Mouse (Mus musculus) cerebellum, adult 2 months (tissue): ENCODE measurements at regions not wholly inside any gene's neighbourhood (a gene's known extent, or its start where the extent isn't known, plus 50 kb on each side); places are given as distances from the start of the nearest gene placed in this dataset.

ENCODE experiments used
- DNase-seq, 2 experiments: peaks; one replicate each; pipeline ENCODE4 v3.0.0; 2021
- H3K27ac ChIP-seq: fragments of 200-500 bp; 2 replicates; pipeline ENCODE4 v1.5.1; 2012; ENCODE audit warnings: low read length, control low read depth, inconsistent platforms; ENCODE audit not compliant: insufficient read depth
- H3K27me3 ChIP-seq: fragments of 200-500 bp; 2 replicates; pipeline ENCODE4 v1.6.1; 2012; ENCODE audit warnings: inconsistent platforms, mild to moderate bottlenecking, low read length, moderate library complexity; ENCODE audit not compliant: control insufficient read depth, insufficient read depth
- H3K4me1 ChIP-seq: fragments of 200-500 bp; 2 replicates; pipeline ENCODE4 v1.6.1; 2011; ENCODE audit warnings: low read length; ENCODE audit not compliant: control insufficient read depth, insufficient read depth
- H3K4me3 ChIP-seq: fragments of 200-500 bp; replicated peaks from 2 replicates; pipeline ENCODE3; 2011; ENCODE audit warnings: mild to moderate bottlenecking, low read depth, low read length, control low read depth; ENCODE audit not compliant: insufficient read depth
- CTCF ChIP-seq: fragments of 200-500 bp; IDR thresholded peaks from 2 replicates; pipeline ENCODE4 v1.5.1; 2011; ENCODE audit warnings: low read depth, mild to moderate bottlenecking, control low read depth, low read length, moderate library complexity, borderline replicate concordance; ENCODE audit not compliant: insufficient read depth
- POLR2A ChIP-seq: fragments of 200-500 bp; IDR thresholded peaks from 2 replicates; pipeline ENCODE4 v1.6.1; 2011; ENCODE audit warnings: low read length, control low read depth, borderline replicate concordance; ENCODE audit not compliant: insufficient read depth
- WGBS: fragments of 180-500 bp; shearing (Covaris S2); methylation state at CpG from one replicate; pipeline ENCODE4 v1.1.7; 2018; 5-methylcytosine and 5-hydroxymethylcytosine counted together

DNA sequence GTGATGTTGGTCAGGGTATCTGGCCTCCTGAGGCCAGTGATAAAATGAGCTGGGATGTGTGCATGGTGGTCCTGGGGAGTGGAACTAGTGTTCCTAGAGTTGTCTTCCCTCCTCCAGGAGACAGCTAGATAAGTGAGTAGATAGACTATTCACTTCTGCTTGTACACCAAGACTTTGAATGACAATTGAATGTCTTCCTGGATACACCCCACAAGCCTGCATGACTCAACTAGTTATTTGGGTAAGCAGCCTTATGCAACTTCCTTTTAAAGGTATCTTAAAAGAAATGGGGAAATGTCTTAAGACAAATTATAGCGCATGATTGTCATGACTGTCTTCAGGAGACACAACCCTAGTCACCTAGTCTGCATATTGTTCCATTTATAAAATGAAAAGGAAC is 79.2 kb upstream of the Armc3 start:
- no peak overlapping the region for H3K4me3 ChIP-seq
- WGBS: 96% methylated on average over 1 of the region's 1 CpGs
- TF ChIP-seq POLR2A (no peak), CTCF (no peak)
- no peak for DNase-seq
- no peaks in the 10 kb centered on the region for H3K4me1 ChIP-seq
- H3K27me3 ChIP-seq: no peaks in the 10 kb centered on the region; the same call in 1 of the 2 replicates
- no peak overlapping the region for H3K27ac ChIP-seq

GRCm38 (mm10) chr2:19132864-19133263 is 66.2 kb upstream of the Armc3 start:
- WGBS: 86% methylated on average over 6 of the region's 6 CpGs

DNA sequence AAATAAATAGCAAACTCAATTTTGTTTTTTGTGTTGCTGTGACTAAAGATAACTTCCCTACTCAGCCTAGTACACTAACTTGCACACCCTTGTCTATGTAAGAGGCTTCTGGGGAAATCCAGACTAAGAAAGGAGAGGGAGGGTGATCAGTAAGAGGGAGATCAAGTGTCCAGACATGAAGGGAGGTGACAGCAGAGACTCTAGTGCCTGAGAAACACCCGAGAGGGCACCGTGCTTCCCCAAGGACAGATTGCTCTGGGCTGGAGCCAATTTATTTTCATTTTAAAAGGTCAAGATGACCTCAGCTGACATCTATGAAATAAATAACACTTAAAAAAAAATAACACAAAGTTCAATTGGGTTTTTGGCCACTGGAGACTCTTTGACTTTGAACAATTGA is 56.5 kb upstream of the Armc3 start:
- Histone ChIP-seq H3K4me1 (no peaks in the 10 kb centered on the region), H3K27ac (no peak overlapping the region), H3K27me3 (no peaks in the 10 kb centered on the region; the same call in 1 of the 2 replicates), H3K4me3 (no peak overlapping the region)
- WGBS: 44% methylated on average over 2 of the region's 2 CpGs
- TF ChIP-seq CTCF (no peak), POLR2A (no peak)
- DNase-seq: no peak

More at GRCm38 (mm10) chr2:19132864-19133263, 66.2 kb upstream of the Armc3 start:
- Histone ChIP-seq H3K27ac (no peak overlapping the region), H3K4me3 (no peak overlapping the region), H3K4me1 (no peaks in the 10 kb centered on the region), H3K27me3 (no peaks in the 10 kb centered on the region)
- DNase-seq: no peak
- TF ChIP-seq CTCF: no peak
- TF ChIP-seq POLR2A: no peak

GRCm38 (mm10) chr2:19145412-19145811 is 53.7 kb upstream of the Armc3 start:
- no peaks in the 10 kb centered on the region for H3K4me1 ChIP-seq
- H3K27ac ChIP-seq: peak overlapping the region; percentile 66; the same call in 1 of the 2 replicates
- WGBS: 85% methylated on average over 3 of the region's 3 CpGs
- DNase-seq: no peak
- TF ChIP-seq CTCF: no peak
- TF ChIP-seq POLR2A: no peak
- no peaks in the 10 kb centered on the region for H3K27me3 ChIP-seq
- H3K4me3 ChIP-seq: no peak overlapping the region

DNA sequence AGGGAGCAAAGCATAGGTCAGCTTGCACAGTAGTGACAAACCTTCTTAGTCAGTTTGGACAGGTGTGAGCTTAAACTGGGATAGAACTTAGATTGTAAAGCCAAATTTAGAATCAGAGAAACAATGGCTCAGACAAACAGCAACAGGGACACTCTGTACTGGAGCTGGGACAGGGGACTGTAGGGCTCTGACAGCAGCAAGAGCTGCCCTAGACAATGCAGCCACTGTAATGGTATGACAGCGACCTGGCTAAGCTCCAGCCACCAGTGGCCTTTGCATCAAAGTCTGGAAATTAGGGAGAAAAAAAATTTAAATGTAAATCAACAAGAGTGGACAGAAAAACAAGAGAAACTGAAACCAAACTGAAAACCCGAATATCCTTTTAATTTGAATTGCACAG is 53.2 kb upstream of the Armc3 start:
- H3K27me3 ChIP-seq: no peaks in the 10 kb centered on the region
- H3K4me1 ChIP-seq: no peaks in the 10 kb centered on the region
- H3K27ac ChIP-seq: peak overlapping the region; percentile 66; the same call in 1 of the 2 replicates
- TF ChIP-seq CTCF (no peak), POLR2A (no peak)
- peak in 1 of 2 experiments; percentile 31 for DNase-seq
- 39% methylated on average over 2 of the region's 2 CpGs for WGBS
- H3K4me3 ChIP-seq: no peak overlapping the region

DNA sequence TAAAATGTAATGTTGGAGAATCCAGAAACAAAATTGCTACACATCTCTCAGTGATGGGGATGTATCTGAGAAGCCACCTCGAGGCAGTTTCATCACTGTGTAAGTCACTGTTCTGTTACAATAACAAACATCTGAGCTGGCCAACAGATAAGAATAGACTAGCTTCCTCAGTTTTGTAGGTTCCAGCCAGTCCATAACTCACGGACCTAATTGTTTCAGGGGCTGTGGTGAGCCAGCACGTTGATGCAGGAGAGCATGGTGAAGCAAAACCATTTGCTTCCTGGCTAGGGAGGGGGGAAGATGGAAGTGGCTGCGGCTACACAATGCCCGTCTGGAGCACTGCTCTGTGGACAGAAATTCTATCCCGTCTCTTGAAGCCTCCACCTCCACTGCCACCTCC is 52.8 kb upstream of the Armc3 start:
- 37% methylated on average over 6 of the region's 6 CpGs for WGBS
- DNase-seq: no peak
- TF ChIP-seq POLR2A (no peak), CTCF (no peak)
- peak overlapping the region; percentile 50; the same call in 1 of the 2 replicates for H3K27ac ChIP-seq
- no peaks in the 10 kb centered on the region for H3K4me1 ChIP-seq
- H3K4me3 ChIP-seq: no peak overlapping the region
- no peaks in the 10 kb centered on the region for H3K27me3 ChIP-seq

DNA sequence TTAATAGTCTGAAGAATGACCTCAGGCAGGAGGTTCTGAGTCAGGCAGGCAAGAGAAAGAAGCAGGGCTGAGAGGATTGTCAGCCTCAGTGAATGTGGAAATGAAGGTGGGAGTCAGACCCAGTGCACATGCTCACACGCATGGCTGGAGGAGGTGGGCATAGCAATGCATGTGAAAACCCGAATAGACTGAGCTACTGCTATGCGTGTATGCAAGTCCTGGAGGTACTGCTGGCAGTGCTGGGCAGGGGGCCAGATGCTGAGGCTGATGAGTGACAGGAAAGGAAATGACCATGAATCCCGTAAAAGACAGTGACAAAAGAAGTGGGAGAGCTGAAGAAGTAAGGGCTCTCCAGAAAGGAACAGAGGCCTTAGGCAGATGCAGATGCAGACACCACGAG is 50.3 kb upstream of the Armc3 start:
- DNase-seq: no peak
- Histone ChIP-seq H3K4me3 (no peak overlapping the region), H3K27ac (no peak overlapping the region), H3K4me1 (no peaks in the 10 kb centered on the region), H3K27me3 (no peaks in the 10 kb centered on the region)
- WGBS: 19% methylated on average over 5 of the region's 5 CpGs
- TF ChIP-seq CTCF: no peak
- no peak for TF ChIP-seq POLR2A
